Mouse (Mus musculus): ENCODE results near the gene Rad51c.
A peak's percentile ranks its signal among the peaks of the same experiment; 100 is the strongest.
"Not testable (repeated sequence)": the region's sequence is repeated elsewhere in the genome, so short reads cannot be mapped to it uniquely, and the experiment has no call there.

Gene Rad51c

GRCm38 (mm10) chr11:87431813-87432212 is 27.1 kb upstream of the Rad51c start:
- DNase-seq, result not testable (repeated sequence)

GRCm38 (mm10) chr11:87430374-87430773 is 25.6 kb upstream of the Rad51c start:
- no peak for DNase-seq

GRCm38 (mm10) chr11:87429363-87429762 is 24.6 kb upstream of the Rad51c start:
- no peak for DNase-seq

GRCm38 (mm10) chr11:87428051-87428673 is 23.4 kb upstream of the Rad51c start:
- DNase-seq, result no peak

GRCm38 (mm10) chr11:87427273-87428050 is 22.7 kb upstream of the Rad51c start:
- DNase-seq, result no peak

GRCm38 (mm10) chr11:87426450-87427250 is 21.9 kb upstream of the Rad51c start:
- DNase-seq, result peak; percentile 81

GRCm38 (mm10) chr11:87426121-87426449 is 21.3 kb upstream of the Rad51c start:
- no peak for DNase-seq

GRCm38 (mm10) chr11:87423551-87424325 is 19.0 kb upstream of the Rad51c start:
- no peak for DNase-seq

- DNase-seq, result peak; percentile 85
Observed at GRCm38 (mm10) chr11:87422511-87423340, 18.0 kb upstream of the Rad51c start.

GRCm38 (mm10) chr11:87421760-87422201 is 17.0 kb upstream of the Rad51c start:
- no peak for DNase-seq

- DNase-seq, result no peak
Observed at GRCm38 (mm10) chr11:87420861-87421260, 16.1 kb upstream of the Rad51c start.

- no peak for DNase-seq
Observed at GRCm38 (mm10) chr11:87416120-87416519, 11.4 kb upstream of the Rad51c start.

- DNase-seq, result not testable (repeated sequence)
Observed at GRCm38 (mm10) chr11:87413412-87413811, 8.7 kb upstream of the Rad51c start.

- DNase-seq, result peak; percentile 97
Observed at GRCm38 (mm10) chr11:87404111-87404853, 472 bp downstream of the Rad51c start.

- DNase-seq, result no peak
Observed at GRCm38 (mm10) chr11:87398402-87398801, 6.4 kb downstream of the Rad51c start.

- DNase-seq, result no peak
Observed at GRCm38 (mm10) chr11:87393855-87394254, 10.9 kb downstream of the Rad51c start.

GRCm38 (mm10) chr11:87385676-87386075 is 19.1 kb downstream of the Rad51c start:
- no peak for DNase-seq

GRCm38 (mm10) chr11:87384551-87384950 is 20.2 kb downstream of the Rad51c start:
- DNase-seq, result no peak

- DNase-seq, result no peak
Observed at GRCm38 (mm10) chr11:87367865-87368580, 36.7 kb downstream of the Rad51c start.

GRCm38 (mm10) chr11:87367061-87367460 is 37.7 kb downstream of the Rad51c start:
- no peak for DNase-seq

Data from cerebellum, adult 11 months (tissue).